Mouse (Mus musculus): ENCODE data around the gene Arxes1.

DNA sequence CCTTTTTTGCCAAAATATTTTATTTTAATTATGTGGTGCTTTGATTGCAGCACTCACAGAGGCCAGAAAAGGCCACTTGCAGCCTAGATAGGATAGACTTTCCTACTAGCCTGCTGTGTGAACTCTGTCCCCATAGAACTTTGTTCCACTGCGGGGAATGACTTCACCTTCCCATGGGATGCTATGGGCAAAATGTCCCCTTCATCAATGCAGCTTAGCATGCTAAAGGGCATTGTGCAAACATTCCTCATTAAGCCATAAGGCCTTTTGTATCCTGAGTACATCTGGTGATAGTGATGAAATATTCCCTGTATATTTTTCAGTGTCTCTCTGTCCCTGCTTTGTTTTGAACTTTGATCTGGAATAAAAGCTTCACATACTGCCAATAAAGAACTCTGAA lies 10.6 kb downstream of the Arxes1 start:
- TF ChIP-seq CTCF (conservative IDR thresholded peaks at IDR 0.05; ENCODE audit: low read length) (no peak), NANOG (IDR thresholded peaks at IDR 0.05; ENCODE audit: borderline replicate concordance, low read length) (no peak)
